Mouse (Mus musculus): ENCODE data around the gene Tiam1. TPM values are rescaled to one million over a fixed set of nuclear protein-coding genes. Genes with fewer than 3 reads are reported as not detected.

The Tiam1 gene
- polyA plus RNA-seq, 1 experiment from 2014 or later = 3.7 TPM

DNA sequence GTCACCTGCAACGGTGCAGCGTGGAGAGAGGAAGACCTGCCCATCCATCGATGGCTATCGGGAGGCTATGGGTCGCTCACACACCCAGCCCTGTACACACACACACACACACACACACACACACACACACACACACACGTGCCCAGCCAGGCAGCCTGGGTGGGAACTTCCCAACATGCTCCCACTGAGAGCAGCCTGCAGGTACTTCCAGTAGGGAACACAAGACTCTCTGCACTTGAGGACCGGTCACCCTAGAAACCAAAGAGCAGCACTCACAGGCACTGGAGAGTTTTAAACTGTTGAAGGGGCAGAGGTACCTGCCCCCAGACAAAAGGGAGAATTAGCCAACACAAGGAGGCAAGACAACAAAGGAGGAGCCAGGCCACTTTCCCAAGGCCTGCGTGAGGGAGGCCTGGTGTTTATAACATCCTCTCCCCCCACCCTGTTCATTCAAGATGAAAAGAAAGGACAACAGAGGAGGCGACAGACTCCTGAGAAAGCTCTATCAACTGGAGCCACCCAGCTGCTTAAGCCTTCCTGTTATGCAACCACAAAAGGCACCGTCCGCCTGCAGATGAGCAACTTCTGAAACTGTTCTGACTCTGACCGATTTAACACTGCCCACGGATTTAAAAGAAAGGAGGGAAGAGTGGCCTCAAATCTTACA, 326.9 kb downstream of the Tiam1 start:
- peak; percentile 71 for DNase-seq (ENCODE audit: low spot score)

DNA sequence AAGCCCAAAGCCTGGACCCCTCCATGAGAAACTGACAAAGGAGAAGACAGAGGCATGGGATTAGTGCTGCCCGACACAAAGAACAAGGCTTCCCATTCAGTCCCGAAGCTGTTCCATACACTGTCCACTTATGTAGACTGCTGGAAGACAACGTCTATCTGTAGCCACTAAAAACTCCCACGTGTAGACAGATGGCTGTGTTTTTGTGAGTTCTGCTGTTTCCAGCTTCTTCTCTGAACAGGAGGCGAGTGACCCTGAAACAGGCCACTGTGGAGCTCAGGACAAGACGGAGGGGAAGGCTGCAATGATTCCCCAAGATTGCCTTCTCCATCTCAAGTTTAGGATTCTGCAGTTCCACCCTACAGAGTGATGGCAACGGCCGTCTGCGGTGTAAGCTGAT, 330.0 kb downstream of the Tiam1 start:
- Histone ChIP-seq H3K9ac (replicated peaks; ENCODE audit: low read depth) (no peak overlapping the region), H3K36me3 (ENCODE audit: insufficient read depth, low read length) (no peaks in the 10 kb centered on the region), H3K4me3 (ENCODE audit: low read depth, low read length) (no peak overlapping the region), H3K4me1 (ENCODE audit: insufficient read depth, low read depth, low read length) (peaks cover 8% of the 10 kb centered on the region), H3K9me3 (ENCODE audit: low read length) (no peaks in the 10 kb centered on the region), H3K27ac (ENCODE audit: low read length) (no peak overlapping the region), H3K4me2 (replicated peaks; ENCODE audit: low read depth, low read length) (no peak overlapping the region), H3K27me3 (replicated peaks; ENCODE audit: insufficient read depth, low read length) (peaks cover 5% of the 10 kb centered on the region; the same call in 1 of the 2 replicates)
- ATAC-seq (no peak), DNase-seq (ENCODE audit: low spot score) (no peak)
- 85% methylated on average over 9 of the region's 9 CpGs for WGBS
- TF ChIP-seq CTCF (IDR thresholded peaks at IDR 0.05) = no peak
- TF ChIP-seq EP300 (IDR thresholded peaks at IDR 0.05) = no peak

More for the DNA sequence above, 326.9 kb downstream of the Tiam1 start:
- Histone ChIP-seq H3K4me3 (ENCODE audit: low read depth, low read length) (peak overlapping the region; percentile 36; the same call in 1 of the 2 replicates), H3K4me1 (ENCODE audit: insufficient read depth, low read depth, low read length) (peaks cover 8% of the 10 kb centered on the region), H3K9me3 (ENCODE audit: low read length) (no peaks in the 10 kb centered on the region), H3K4me2 (replicated peaks; ENCODE audit: low read depth, low read length) (peak overlapping the region; percentile 56), H3K27ac (ENCODE audit: low read length) (no peak overlapping the region), H3K36me3 (ENCODE audit: insufficient read depth, low read length) (no peaks in the 10 kb centered on the region), H3K27me3 (replicated peaks; ENCODE audit: insufficient read depth, low read length) (peaks cover 5% of the 10 kb centered on the region; the same call in 1 of the 2 replicates), H3K9ac (replicated peaks; ENCODE audit: low read depth) (no peak overlapping the region)
- TF ChIP-seq CTCF (IDR thresholded peaks at IDR 0.05) = no peak
- 0 out of 2 replicates have a peak, but pooled peaks have one; percentile 18 for TF ChIP-seq EP300 (IDR thresholded peaks at IDR 0.05)
- 26% methylated on average over 13 of the region's 13 CpGs for WGBS
- peak; percentile 90 for ATAC-seq

DNA sequence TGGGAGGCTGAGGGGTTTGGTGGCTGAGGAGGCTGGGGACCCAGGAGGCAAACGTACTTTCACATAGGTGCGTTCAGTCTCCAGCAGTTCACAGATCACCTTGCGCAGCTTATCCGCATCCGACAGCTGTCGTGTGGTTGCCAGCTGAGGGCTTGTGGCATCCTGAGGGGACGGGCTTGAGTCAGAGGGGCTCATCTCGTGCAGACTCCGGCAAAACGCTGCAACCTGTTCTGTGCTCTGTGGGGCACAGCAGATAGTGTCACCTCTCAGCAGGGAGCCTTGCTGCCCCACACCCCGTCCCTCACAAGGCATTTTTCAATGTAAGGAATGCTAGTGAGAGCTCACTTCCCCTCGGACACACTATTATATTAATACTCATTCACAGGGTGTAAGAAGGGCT, 330.7 kb downstream of the Tiam1 start:
- no peaks in the 10 kb centered on the region for H3K36me3 ChIP-seq (ENCODE audit: insufficient read depth, low read length)
- H3K27ac ChIP-seq (ENCODE audit: low read length) = no peak overlapping the region
- H3K9me3 ChIP-seq (ENCODE audit: low read length) = no peaks in the 10 kb centered on the region
- H3K4me3 ChIP-seq (ENCODE audit: low read depth, low read length) = no peak overlapping the region
- WGBS = 80% methylated on average over 12 of the region's 12 CpGs
- TF ChIP-seq EP300 (IDR thresholded peaks at IDR 0.05) (no peak), CTCF (IDR thresholded peaks at IDR 0.05) (no peak)
- peaks cover under 1% of the 10 kb centered on the region; the same call in 1 of the 2 replicates for H3K27me3 ChIP-seq (replicated peaks; ENCODE audit: insufficient read depth, low read length)
- no peak for ATAC-seq
- no peak overlapping the region for H3K4me2 ChIP-seq (replicated peaks; ENCODE audit: low read depth, low read length)
- H3K4me1 ChIP-seq (ENCODE audit: insufficient read depth, low read depth, low read length) = peaks cover 4% of the 10 kb centered on the region
- no peak for DNase-seq (ENCODE audit: low spot score)
- no peak overlapping the region for H3K9ac ChIP-seq (replicated peaks; ENCODE audit: low read depth)

DNA sequence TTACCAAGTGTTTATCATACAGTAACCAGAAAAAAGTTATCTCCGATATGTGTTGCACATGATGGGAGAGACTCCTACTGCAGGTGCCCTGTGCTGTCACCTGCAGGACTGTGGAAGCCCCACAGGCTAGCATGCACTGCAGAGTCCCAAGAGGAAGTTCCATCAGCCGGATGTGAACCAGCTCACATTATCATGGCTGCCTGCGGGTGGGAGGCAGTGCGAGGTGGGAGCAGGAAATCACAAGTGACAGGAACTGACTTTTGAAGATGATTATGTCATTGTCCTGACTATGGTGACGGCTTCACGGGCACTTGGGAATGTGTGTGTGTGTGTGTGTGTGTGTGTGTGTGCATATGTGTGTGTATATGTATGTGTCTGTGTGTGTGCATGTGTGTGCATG, 333.2 kb downstream of the Tiam1 start:
- Histone ChIP-seq H3K27ac (ENCODE audit: low read length) (no peak overlapping the region), H3K9me3 (ENCODE audit: low read length) (no peaks in the 10 kb centered on the region), H3K4me3 (ENCODE audit: low read depth, low read length) (no peak overlapping the region), H3K36me3 (ENCODE audit: insufficient read depth, low read length) (no peaks in the 10 kb centered on the region), H3K27me3 (replicated peaks; ENCODE audit: insufficient read depth, low read length) (no peaks in the 10 kb centered on the region), H3K9ac (replicated peaks; ENCODE audit: low read depth) (no peak overlapping the region), H3K4me1 (ENCODE audit: insufficient read depth, low read depth, low read length) (no peaks in the 10 kb centered on the region), H3K4me2 (replicated peaks; ENCODE audit: low read depth, low read length) (no peak overlapping the region)
- ATAC-seq = peak; percentile 57; the same call in 1 of the 2 replicates
- WGBS = 65% methylated on average over 6 of the region's 6 CpGs
- TF ChIP-seq EP300 (IDR thresholded peaks at IDR 0.05) (no peak), CTCF (IDR thresholded peaks at IDR 0.05) (no peak)
- no peak for DNase-seq (ENCODE audit: low spot score)

DNA sequence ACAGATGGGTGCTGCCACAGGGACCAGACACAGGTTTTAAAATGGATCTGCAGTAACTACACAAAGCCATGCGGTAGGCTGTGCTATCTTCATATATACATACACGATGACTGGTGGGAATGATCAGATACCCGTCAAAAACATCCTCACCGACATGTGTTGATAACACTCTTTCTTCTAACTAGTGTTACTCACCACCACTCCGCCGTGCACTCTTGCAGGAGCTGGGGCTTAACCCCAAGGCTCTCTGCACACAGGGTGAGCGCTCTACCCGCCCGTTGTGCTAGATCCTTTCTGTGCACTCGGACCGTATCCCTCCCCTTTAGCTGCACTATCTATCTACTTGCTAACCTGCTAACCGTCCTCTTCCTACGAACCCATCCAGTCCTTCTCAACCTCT, 335.4 kb downstream of the Tiam1 start:
- H3K9ac ChIP-seq (replicated peaks; ENCODE audit: low read depth) = no peak overlapping the region
- no peak overlapping the region for H3K27ac ChIP-seq (ENCODE audit: low read length)
- no peak overlapping the region for H3K4me3 ChIP-seq (ENCODE audit: low read depth, low read length)
- ATAC-seq (no peak), DNase-seq (ENCODE audit: low spot score) (no peak)
- no peak overlapping the region for H3K4me2 ChIP-seq (replicated peaks; ENCODE audit: low read depth, low read length)
- WGBS = 46% methylated on average over 13 of the region's 13 CpGs
- H3K36me3 ChIP-seq (ENCODE audit: insufficient read depth, low read length) = peaks cover 3% of the 10 kb centered on the region; the same call in 1 of the 2 replicates
- no peaks in the 10 kb centered on the region for H3K27me3 ChIP-seq (replicated peaks; ENCODE audit: insufficient read depth, low read length)
- no peaks in the 10 kb centered on the region for H3K4me1 ChIP-seq (ENCODE audit: insufficient read depth, low read depth, low read length)
- TF ChIP-seq EP300 (IDR thresholded peaks at IDR 0.05) = no peak
- no peak for TF ChIP-seq CTCF (IDR thresholded peaks at IDR 0.05)
- no peaks in the 10 kb centered on the region for H3K9me3 ChIP-seq (ENCODE audit: low read length)

DNA sequence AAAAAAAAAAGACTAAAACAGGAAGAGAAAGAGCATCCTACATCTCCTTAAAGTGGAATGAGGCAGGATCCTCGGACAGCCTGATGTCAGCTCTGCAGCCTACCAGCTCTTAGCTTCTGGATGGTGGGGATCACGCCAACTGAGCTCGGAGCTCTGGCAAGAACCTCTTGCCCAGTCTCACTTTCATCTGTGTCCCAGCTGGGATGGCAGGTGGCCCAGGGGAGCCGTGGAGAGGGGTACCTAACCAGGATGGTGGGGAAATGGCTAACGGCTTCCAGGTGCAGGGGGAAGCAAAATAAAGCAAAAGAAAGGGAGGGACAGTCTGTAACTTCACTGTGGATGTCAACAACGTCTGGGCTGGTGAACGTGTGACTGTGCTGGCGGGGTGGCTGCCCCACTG, 337.6 kb downstream of the Tiam1 start:
- WGBS = 71% methylated on average over 8 of the region's 8 CpGs
- DNase-seq (ENCODE audit: low spot score) = no peak
- no peaks in the 10 kb centered on the region for H3K9me3 ChIP-seq (ENCODE audit: low read length)

More for the DNA sequence above, 337.6 kb downstream of the Tiam1 start:
- Histone ChIP-seq H3K4me2 (replicated peaks; ENCODE audit: low read depth, low read length) (no peak overlapping the region), H3K9ac (replicated peaks; ENCODE audit: low read depth) (no peak overlapping the region), H3K4me1 (ENCODE audit: insufficient read depth, low read depth, low read length) (no peaks in the 10 kb centered on the region), H3K4me3 (ENCODE audit: low read depth, low read length) (no peak overlapping the region), H3K27me3 (replicated peaks; ENCODE audit: insufficient read depth, low read length) (no peaks in the 10 kb centered on the region), H3K27ac (ENCODE audit: low read length) (no peak overlapping the region), H3K36me3 (ENCODE audit: insufficient read depth, low read length) (peaks cover 3% of the 10 kb centered on the region; the same call in 1 of the 2 replicates)
- no peak for TF ChIP-seq EP300 (IDR thresholded peaks at IDR 0.05)
- no peak for TF ChIP-seq CTCF (IDR thresholded peaks at IDR 0.05)
- no peak for ATAC-seq
